Mouse (Mus musculus) testis, adult 2 months (tissue): ENCODE measurements around the gene Patj. TPM values are rescaled to one million over a fixed set of nuclear protein-coding genes. Genes with fewer than 3 reads are reported as not detected.

Experiments used
- H3K27ac ChIP-seq: fragments of 200-500 bp; 2 replicates; pipeline ENCODE4 v1.5.1; 2012; ENCODE audit warnings: low read depth, low read length; ENCODE audit not compliant: control insufficient read depth, insufficient read depth
- H3K27me3 ChIP-seq: fragments of 200-500 bp; 2 replicates; pipeline ENCODE4 v1.6.1; 2012; ENCODE audit warnings: mild to moderate bottlenecking, low read length, moderate library complexity; ENCODE audit not compliant: control insufficient read depth, insufficient read depth
- H3K36me3 ChIP-seq: fragments of 200-500 bp; 2 replicates; pipeline ENCODE4 v1.6.1; 2012; ENCODE audit warnings: mild to moderate bottlenecking, low read length; ENCODE audit not compliant: control insufficient read depth, insufficient read depth
- H3K4me1 ChIP-seq: fragments of 200-500 bp; 2 replicates; pipeline ENCODE4 v1.6.1; 2012; ENCODE audit warnings: low read length; ENCODE audit not compliant: control insufficient read depth, insufficient read depth
- H3K4me3 ChIP-seq: fragments of 200-500 bp; 2 replicates; pipeline ENCODE4 v1.5.1; 2012; ENCODE audit warnings: low read depth, mild to moderate bottlenecking, low read length, moderate library complexity, mixed read lengths; ENCODE audit not compliant: control insufficient read depth
- CTCF ChIP-seq: fragments of 200-500 bp; IDR thresholded peaks from 2 replicates; pipeline ENCODE4 v1.5.1; 2012; ENCODE audit warnings: low read depth, mild to moderate bottlenecking, inconsistent platforms, low read length, moderate library complexity; ENCODE audit not compliant: control insufficient read depth, insufficient read depth, insufficient replicate concordance
- POLR2A ChIP-seq: fragments of 200-500 bp; IDR thresholded peaks from 2 replicates; pipeline ENCODE4 v1.6.1; 2012; ENCODE audit warnings: low read depth, mild to moderate bottlenecking, inconsistent platforms, low read length, moderate library complexity; ENCODE audit not compliant: control insufficient read depth
- polyA plus RNA-seq: library from polyadenylated mRNA; depleted of rRNA; stranded (reverse); fragments of >200 nt; gene quantifications from 2 replicates; pipeline ENCODE4 v1.2.3, GENCODE M21; 2012

Gene Patj
- polyA plus RNA-seq, 1 experiment = 5.9 TPM

- H3K27me3 ChIP-seq = no peaks in the 10 kb centered on the region
- TF ChIP-seq POLR2A (no peak), CTCF (no peak)
- no peaks in the 10 kb centered on the region for H3K36me3 ChIP-seq
- no peaks in the 10 kb centered on the region for H3K4me1 ChIP-seq
- H3K4me3 ChIP-seq = no peak overlapping the region
- no peak overlapping the region for H3K27ac ChIP-seq
Measured at GRCm38 (mm10) chr4:98435641-98436457, 40.3 kb downstream of the Patj start.

DNA sequence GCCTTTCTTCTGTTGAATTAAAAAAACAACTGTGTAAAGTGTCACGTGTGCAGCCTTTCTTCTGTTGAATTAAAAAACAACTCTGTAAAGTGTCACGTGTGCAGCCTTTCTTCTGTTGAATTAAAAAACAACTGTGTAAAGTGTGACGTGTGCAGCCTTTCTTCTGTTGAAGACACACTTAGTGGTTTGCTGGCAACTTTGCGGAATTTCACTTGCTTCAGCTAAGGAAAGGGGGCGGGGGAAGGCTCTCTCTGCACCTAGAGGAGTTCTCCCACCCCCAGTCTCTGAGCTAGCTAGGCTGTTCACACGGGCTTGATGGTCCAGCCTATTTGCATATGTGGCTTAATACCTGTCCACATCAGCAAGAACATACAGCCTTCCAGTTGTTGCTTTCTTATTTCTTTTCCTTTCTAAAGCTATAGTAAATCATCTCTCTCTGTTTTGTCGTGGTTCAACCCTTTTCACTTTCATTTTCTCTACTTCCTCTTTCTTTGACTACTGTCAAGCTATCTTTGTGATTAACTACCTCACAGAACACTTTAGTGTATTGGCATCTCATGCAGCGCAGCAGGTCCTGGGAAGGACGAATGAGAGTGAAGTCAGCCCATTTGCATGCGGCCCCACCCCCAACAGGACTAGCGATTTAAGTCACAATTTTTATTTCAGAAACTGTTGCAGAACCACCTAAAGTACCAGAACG is 41.2 kb downstream of the Patj start:
- Histone ChIP-seq H3K36me3 (no peaks in the 10 kb centered on the region), H3K27ac (no peak overlapping the region), H3K4me3 (no peak overlapping the region), H3K4me1 (no peaks in the 10 kb centered on the region), H3K27me3 (no peaks in the 10 kb centered on the region)
- TF ChIP-seq POLR2A = no peak
- TF ChIP-seq CTCF = no peak

DNA sequence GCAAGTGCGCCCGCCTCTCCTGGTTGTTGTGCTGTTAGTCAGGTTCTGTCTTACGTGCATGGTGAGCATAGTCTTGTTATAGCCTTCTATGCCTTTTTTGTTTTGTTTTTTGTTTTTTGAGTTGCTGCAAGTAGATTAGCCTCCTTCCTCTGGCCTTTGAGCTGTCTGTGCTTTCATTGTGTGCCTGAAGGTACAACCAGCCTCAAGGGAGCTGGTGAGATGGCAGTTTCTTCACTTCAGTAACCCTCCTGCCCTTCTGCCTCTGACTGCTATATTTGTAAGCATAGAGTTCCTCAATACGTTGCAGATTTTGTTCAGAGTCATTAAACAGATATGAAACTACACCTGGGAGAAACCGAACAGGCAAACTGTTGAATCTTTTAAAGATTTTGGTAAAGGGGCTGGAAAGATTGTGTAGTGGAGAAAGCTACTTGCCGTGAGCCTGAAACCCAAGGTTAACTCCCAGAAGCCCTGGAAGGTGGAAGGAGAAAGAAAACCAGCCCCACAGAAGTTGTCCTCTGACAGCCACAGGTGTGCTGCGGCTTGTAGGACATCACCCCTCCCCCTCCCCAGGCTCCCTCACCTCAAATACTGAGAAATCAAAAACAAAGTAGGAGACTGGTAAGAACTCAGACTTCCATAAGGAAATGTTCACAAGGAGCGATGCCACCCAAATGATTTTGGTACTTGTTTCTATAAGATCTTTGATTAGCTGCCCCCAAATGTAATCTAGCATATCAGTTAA is 43.8 kb downstream of the Patj start:
- TF ChIP-seq POLR2A = no peak
- TF ChIP-seq CTCF = no peak
- Histone ChIP-seq H3K4me1 (no peaks in the 10 kb centered on the region), H3K27me3 (no peaks in the 10 kb centered on the region), H3K27ac (no peak overlapping the region), H3K4me3 (no peak overlapping the region), H3K36me3 (no peaks in the 10 kb centered on the region)

- no peaks in the 10 kb centered on the region for H3K27me3 ChIP-seq
- no peak overlapping the region for H3K4me3 ChIP-seq
- no peaks in the 10 kb centered on the region for H3K36me3 ChIP-seq
- H3K4me1 ChIP-seq = no peaks in the 10 kb centered on the region
- no peak overlapping the region for H3K27ac ChIP-seq
- TF ChIP-seq POLR2A (no peak), CTCF (no peak)
Measured at GRCm38 (mm10) chr4:98441248-98441647, 45.7 kb downstream of the Patj start.

- no peak for TF ChIP-seq CTCF
- TF ChIP-seq POLR2A = no peak
- no peak overlapping the region for H3K4me3 ChIP-seq
- no peaks in the 10 kb centered on the region for H3K4me1 ChIP-seq
- H3K36me3 ChIP-seq = no peaks in the 10 kb centered on the region
- no peak overlapping the region for H3K27ac ChIP-seq
- no peaks in the 10 kb centered on the region for H3K27me3 ChIP-seq
Measured at GRCm38 (mm10) chr4:98444437-98445139, 49.0 kb downstream of the Patj start.

DNA sequence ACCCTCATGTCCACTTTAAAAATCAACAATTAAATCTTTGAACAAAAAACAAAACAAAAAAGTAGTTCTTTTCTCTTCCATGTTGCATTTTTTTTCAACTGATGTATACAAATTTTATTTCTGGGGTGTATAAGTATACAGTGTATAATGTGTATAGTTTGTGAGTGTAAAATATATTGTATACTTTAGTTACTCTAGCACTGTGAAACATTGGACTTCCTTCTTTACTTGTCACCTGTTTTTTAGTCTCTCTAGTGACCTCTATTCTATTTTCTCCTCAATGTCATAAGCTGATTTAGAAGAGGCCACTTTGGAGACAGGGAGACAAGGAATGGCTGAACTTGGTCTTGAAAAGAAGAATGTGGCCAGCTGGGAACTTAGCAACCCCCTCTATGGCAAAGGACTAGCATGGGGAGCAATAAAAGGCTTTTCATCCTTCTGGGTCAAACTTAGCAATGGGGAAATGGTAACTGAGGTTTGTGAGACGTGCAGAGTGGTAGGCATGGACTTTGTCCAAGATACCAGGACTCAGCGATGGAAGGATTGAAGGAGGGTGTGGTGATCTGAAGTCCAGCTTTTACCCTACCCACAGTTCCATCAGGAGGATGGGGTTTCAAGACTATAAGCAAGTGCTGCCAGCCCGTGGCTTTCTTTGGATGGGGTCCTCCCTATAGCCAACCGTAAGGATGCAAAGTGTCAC is 54.1 kb downstream of the Patj start:
- Histone ChIP-seq H3K4me3 (no peak overlapping the region), H3K27ac (no peak overlapping the region), H3K4me1 (no peaks in the 10 kb centered on the region), H3K27me3 (no peaks in the 10 kb centered on the region), H3K36me3 (no peaks in the 10 kb centered on the region)
- TF ChIP-seq POLR2A (no peak), CTCF (no peak)

- Histone ChIP-seq H3K27ac (no peak overlapping the region), H3K4me3 (no peak overlapping the region), H3K27me3 (no peaks in the 10 kb centered on the region), H3K36me3 (no peaks in the 10 kb centered on the region), H3K4me1 (no peaks in the 10 kb centered on the region)
- TF ChIP-seq POLR2A = no peak
- TF ChIP-seq CTCF = no peak
Measured at GRCm38 (mm10) chr4:98450308-98450707, 54.7 kb downstream of the Patj start.
